Mouse (Mus musculus) hindbrain, embryonic 16.5 days (tissue): Measurements from ENCODE around the gene Tusc2. TPM values are rescaled to one million over a fixed set of nuclear protein-coding genes. Genes with fewer than 3 reads are reported as not detected.

ENCODE experiments used
- ATAC-seq: fragments of 200-750 bp; cut with Nextera tagmentation; 2 replicates; pipeline ENCODE4 v1.8.0; 2017; ENCODE audit warnings: moderate TSS enrichment, moderate library complexity
- H3K27ac ChIP-seq: fragments of 300-500 bp; sonication (generic); 2 replicates; pipeline ENCODE4 v1.5.1; 2014; ENCODE audit warnings: low read depth, mild to moderate bottlenecking, control low read depth, low read length, moderate library complexity
- H3K27me3 ChIP-seq: fragments of 300-500 bp; sonication (generic); replicated peaks from 2 replicates; pipeline ENCODE4 v1.6.1; 2014; ENCODE audit warnings: low read length; ENCODE audit not compliant: control insufficient read depth, insufficient read depth
- H3K36me3 ChIP-seq: fragments of 300-500 bp; sonication (generic); 2 replicates; pipeline ENCODE4 v1.6.1; 2014; ENCODE audit warnings: mild to moderate bottlenecking, low read length, moderate library complexity, mixed read lengths; ENCODE audit not compliant: control insufficient read depth, insufficient read depth
- H3K4me1 ChIP-seq: fragments of 300-500 bp; sonication (generic); 2 replicates; pipeline ENCODE4 v1.6.1; 2014; ENCODE audit warnings: low read depth, low read length; ENCODE audit not compliant: control insufficient read depth, insufficient read depth
- H3K4me2 ChIP-seq: fragments of 300-500 bp; sonication (generic); 2 replicates; pipeline ENCODE4 v1.6.1; 2014; ENCODE audit warnings: mild to moderate bottlenecking, low read length, control low read depth, moderate library complexity
- H3K4me3 ChIP-seq: fragments of 300-500 bp; sonication (generic); 2 replicates; pipeline ENCODE4 v1.5.1; 2014; ENCODE audit warnings: mild to moderate bottlenecking, low read length, control low read depth, moderate library complexity
- H3K9ac ChIP-seq: fragments of 300-500 bp; sonication (generic); 2 replicates; pipeline ENCODE4 v1.6.1; 2014; ENCODE audit warnings: low read depth, mild to moderate bottlenecking, control low read depth, low read length, moderate library complexity
- H3K9me3 ChIP-seq: fragments of 300-500 bp; sonication (generic); 2 replicates; pipeline ENCODE4 v1.6.1; 2014; ENCODE audit warnings: mild to moderate bottlenecking, low read length, moderate library complexity; ENCODE audit not compliant: control insufficient read depth
- WGBS: fragments of 180-500 bp; shearing (Covaris S2); extraction: QIAGEN DNeasy Blood & Tissue Kit; methylation state at CpG from one replicate; pipeline ENCODE4 v1.1.7; 2014; 5-methylcytosine and 5-hydroxymethylcytosine counted together
- polyA plus RNA-seq: library from polyadenylated mRNA; unstranded; fragments of >200 nt; fragmentation: Nextera tagmentation; extraction: Ambion mirVana; gene quantifications from 2 replicates; pipeline ENCODE4 v1.2.1, GENCODE M21; 2015

The Tusc2 gene
- polyA plus RNA-seq, 1 experiment from 2014 or later = 134 TPM

- Histone ChIP-seq H3K36me3 (no peaks in the 10 kb centered on the region), H3K27ac (no peak overlapping the region)
- WGBS = 80% methylated on average over 12 of the region's 12 CpGs
These were observed 37.7 kb downstream of the Tusc2 start for GRCm38 (mm10) chr9:107600745-107601144.

GRCm38 (mm10) chr9:107601275-107601674 lies 38.2 kb downstream of the Tusc2 start:
- peaks cover 7% of the 10 kb centered on the region for H3K4me1 ChIP-seq
- 78% methylated on average over 11 of the region's 11 CpGs for WGBS
- no peaks in the 10 kb centered on the region for H3K27me3 ChIP-seq
- no peaks in the 10 kb centered on the region for H3K9me3 ChIP-seq
- no peak for ATAC-seq
- H3K4me2 ChIP-seq = no peak overlapping the region
- no peak overlapping the region for H3K4me3 ChIP-seq
- H3K9ac ChIP-seq = no peak overlapping the region
- H3K27ac ChIP-seq = no peak overlapping the region
- no peaks in the 10 kb centered on the region for H3K36me3 ChIP-seq

More at GRCm38 (mm10) chr9:107600745-107601144, 37.7 kb downstream of the Tusc2 start:
- Histone ChIP-seq H3K9ac (no peak overlapping the region), H3K4me3 (no peak overlapping the region), H3K4me1 (peaks cover 7% of the 10 kb centered on the region), H3K9me3 (no peaks in the 10 kb centered on the region), H3K27me3 (no peaks in the 10 kb centered on the region), H3K4me2 (no peak overlapping the region)
- no peak for ATAC-seq

DNA sequence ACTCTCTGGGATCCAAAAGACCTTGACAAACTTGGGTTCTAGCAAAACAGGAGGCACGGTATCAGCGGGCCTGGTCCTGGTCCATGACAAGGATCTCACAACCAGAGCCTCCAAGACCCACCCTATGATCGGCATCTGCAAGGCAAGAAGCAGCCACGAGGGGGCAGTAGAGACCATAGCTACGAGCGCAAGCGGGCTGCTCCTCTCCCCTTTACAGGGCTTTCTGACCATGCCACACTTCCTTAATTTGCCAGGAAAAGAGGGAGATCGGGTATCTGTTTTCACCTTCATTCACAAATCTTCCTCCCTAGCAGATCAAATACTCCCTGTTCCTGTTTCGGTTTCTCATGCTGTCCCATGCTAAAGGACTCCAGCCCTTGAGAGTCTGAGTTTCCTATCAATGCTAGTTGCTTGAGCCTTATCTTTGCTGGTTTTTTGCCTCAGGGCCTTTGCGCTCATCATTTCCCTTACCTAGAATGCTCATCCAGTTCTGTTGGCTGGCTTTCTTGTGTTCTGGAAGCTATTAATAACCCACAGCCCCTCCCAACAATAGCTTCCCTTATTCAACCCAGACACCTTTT lies 39.1 kb downstream of the Tusc2 start:
- Histone ChIP-seq H3K36me3 (no peaks in the 10 kb centered on the region), H3K9ac (peak overlapping the region; percentile 28), H3K4me1 (peaks cover 7% of the 10 kb centered on the region), H3K27ac (no peak overlapping the region), H3K4me3 (no peak overlapping the region), H3K27me3 (no peaks in the 10 kb centered on the region; the same call in 1 of the 2 replicates), H3K9me3 (no peaks in the 10 kb centered on the region), H3K4me2 (no peak overlapping the region)
- WGBS = 12% methylated on average over 10 of the region's 10 CpGs
- ATAC-seq = peak; percentile 77

- WGBS = 89% methylated on average over 6 of the region's 6 CpGs
- Histone ChIP-seq H3K27ac (no peak overlapping the region), H3K27me3 (no peaks in the 10 kb centered on the region; the same call in 1 of the 2 replicates), H3K4me2 (no peak overlapping the region), H3K4me3 (no peak overlapping the region), H3K9ac (no peak overlapping the region), H3K36me3 (no peaks in the 10 kb centered on the region), H3K4me1 (peaks cover 7% of the 10 kb centered on the region), H3K9me3 (no peaks in the 10 kb centered on the region)
- ATAC-seq = no peak
These were observed 40.2 kb downstream of the Tusc2 start for GRCm38 (mm10) chr9:107603251-107603650.

DNA sequence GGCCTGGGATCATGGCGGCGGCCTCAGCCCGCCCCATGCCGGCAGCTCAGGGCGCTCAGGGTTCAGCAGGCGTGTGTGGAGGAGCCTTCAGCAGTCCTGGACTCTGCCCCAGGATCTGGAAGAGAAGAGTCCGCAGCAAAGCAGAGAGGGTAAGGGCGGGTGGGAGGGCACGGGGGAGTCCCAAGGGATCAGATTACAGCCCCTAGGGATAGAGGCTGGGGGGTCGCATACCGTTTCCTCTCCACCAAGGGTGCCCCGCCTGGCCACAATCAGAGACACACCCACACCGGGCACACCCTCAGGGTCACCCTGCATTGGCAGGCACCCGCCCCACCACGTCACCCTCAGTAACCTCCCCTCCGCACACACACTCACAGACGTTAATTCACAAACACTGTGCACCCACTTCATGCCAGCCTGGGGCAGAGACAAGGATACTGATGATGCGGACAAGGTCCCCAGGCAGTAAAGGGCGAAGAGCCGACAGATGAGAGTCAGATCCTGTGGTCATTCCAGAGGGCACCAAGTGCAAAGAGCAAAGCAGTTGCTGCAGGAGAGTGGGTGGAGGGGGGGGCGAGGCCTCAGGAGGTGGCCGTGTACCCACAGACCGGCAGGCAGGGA lies 42.1 kb downstream of the Tusc2 start:
- Histone ChIP-seq H3K9me3 (no peaks in the 10 kb centered on the region), H3K4me2 (no peak overlapping the region), H3K4me3 (no peak overlapping the region), H3K4me1 (peaks cover 7% of the 10 kb centered on the region), H3K9ac (no peak overlapping the region), H3K27ac (no peak overlapping the region), H3K36me3 (no peaks in the 10 kb centered on the region), H3K27me3 (no peaks in the 10 kb centered on the region; the same call in 1 of the 2 replicates)
- WGBS = 35% methylated on average over 23 of the region's 23 CpGs
- no peak for ATAC-seq

GRCm38 (mm10) chr9:107606591-107606990 lies 43.5 kb downstream of the Tusc2 start:
- Histone ChIP-seq H3K9ac (no peak overlapping the region), H3K36me3 (no peaks in the 10 kb centered on the region), H3K27ac (no peak overlapping the region), H3K27me3 (no peaks in the 10 kb centered on the region; the same call in 1 of the 2 replicates), H3K9me3 (no peaks in the 10 kb centered on the region), H3K4me1 (peaks cover 9% of the 10 kb centered on the region), H3K4me3 (no peak overlapping the region), H3K4me2 (no peak overlapping the region)
- ATAC-seq = no peak
- 20% methylated on average over 9 of the region's 9 CpGs for WGBS

DNA sequence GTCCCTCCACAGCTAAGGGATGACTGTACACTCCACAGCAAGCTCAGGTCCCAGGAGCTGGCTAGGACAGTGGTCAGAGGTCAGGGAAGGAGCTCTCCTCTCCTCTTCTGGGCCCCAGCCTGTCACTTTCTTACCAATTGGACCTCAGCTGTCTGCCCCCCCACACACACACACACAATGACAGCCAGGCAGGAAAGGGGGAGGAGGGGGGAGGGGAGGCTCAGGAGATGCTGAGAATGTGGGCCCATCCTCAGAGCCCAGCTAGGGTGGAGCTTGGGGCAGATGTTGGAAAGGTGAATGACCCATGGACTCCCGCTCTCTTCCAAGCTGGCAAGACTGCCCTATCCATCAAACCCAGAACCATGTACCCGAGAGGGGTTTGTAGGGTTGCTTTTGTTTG lies 44.0 kb downstream of the Tusc2 start:
- no peaks in the 10 kb centered on the region for H3K9me3 ChIP-seq
- H3K4me3 ChIP-seq = no peak overlapping the region
- no peak overlapping the region for H3K9ac ChIP-seq
- ATAC-seq = no peak
- H3K27me3 ChIP-seq = no peaks in the 10 kb centered on the region; the same call in 1 of the 2 replicates
- peaks cover 10% of the 10 kb centered on the region for H3K4me1 ChIP-seq
- WGBS = 60% methylated on average over 2 of the region's 2 CpGs
- no peak overlapping the region for H3K4me2 ChIP-seq
- no peak overlapping the region for H3K27ac ChIP-seq
- H3K36me3 ChIP-seq = no peaks in the 10 kb centered on the region

DNA sequence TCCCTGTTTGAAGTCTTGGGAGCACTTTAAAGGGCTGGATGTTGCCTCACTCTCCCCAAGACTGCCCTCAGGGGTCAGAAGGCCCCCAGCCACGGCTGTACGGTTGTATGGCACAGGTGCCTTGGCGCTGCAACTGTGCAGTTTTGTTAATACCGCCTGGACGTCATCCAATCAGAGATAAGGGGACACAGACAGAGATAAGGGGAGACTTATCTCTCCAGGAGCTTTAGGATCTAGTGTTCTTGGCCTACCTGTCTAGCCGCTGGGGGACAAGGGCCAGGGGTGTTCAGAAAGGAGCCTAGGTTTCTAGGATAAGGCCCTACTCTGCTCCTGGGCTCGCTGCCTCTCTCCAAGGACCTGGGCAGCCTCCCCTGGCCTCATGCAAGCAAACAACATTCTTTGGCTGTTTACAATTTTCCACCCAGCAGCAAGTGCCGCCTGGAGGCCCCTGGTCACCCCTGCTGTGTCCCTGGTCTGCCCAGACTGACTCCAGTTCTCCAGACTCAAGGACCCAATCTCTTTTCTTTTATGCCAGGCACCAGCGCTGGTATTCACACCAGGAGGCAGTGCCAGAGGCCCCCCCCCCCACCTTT lies 44.7 kb downstream of the Tusc2 start:
- Histone ChIP-seq H3K4me3 (no peak overlapping the region), H3K4me2 (no peak overlapping the region), H3K36me3 (no peaks in the 10 kb centered on the region), H3K9me3 (no peaks in the 10 kb centered on the region), H3K27ac (peak overlapping the region; percentile 14; the same call in 1 of the 2 replicates), H3K4me1 (peaks cover 11% of the 10 kb centered on the region), H3K9ac (no peak overlapping the region), H3K27me3 (no peaks in the 10 kb centered on the region; the same call in 1 of the 2 replicates)
- WGBS = 55% methylated on average over 9 of the region's 9 CpGs
- ATAC-seq = no peak

DNA sequence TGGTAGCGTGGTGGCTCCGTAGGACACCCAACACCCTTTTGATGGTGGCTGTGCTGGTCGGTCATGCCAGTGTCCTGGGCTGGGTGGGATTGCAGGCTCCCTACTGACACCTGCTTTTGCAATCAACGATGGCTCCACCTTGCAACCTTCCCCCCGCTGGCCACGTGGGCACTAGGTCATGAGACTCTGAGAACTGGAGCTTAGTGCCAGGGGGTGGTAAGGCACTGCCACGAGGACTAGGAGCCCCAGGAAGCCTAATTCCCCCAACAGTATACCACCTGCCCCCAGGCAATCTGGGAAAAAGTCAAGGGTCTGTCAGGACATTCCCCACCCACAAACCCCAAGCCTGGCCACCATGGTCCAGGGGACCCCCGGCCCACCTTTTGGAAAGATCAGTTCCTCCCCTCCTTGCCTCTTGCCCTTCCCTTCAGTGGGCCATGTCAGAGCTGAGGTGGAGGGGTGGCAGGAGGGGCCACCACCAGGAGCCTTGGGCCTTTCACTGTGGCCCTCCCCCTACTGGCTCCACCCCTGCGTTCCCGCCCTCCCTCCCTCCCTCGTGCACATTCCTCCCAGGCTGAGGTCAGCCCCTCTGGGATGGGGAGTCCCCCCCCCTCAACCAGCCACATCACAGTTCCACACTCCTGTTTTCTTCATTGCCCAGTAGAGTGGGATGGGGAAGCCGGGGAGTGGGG lies 45.8 kb downstream of the Tusc2 start, which contains the start of gene Sema3b:
Gene Sema3b, minus strand, starts transcription at position 489 of the 692 bp plus-strand sequence.
- Histone ChIP-seq H3K36me3 (peaks cover under 1% of the 10 kb centered on the region; the same call in 1 of the 2 replicates), H3K4me2 (no peak within 1 kb of the TSS), H3K27me3 (no peaks in the 10 kb centered on the region; the same call in 1 of the 2 replicates), H3K9me3 (no peaks in the 10 kb centered on the region), H3K27ac (no peak within 1 kb of the TSS; the same call in 1 of the 2 replicates), H3K9ac (0 out of 2 replicates have a peak within 1 kb of the TSS, but pooled peaks have one; percentile 20), H3K4me1 (peaks cover 11% of the 10 kb centered on the region), H3K4me3 (no peak within 1 kb of the TSS)
- WGBS = 42% methylated on average over 12 of the region's 12 CpGs
- ATAC-seq = no peak
